Mouse (Mus musculus) kidney, postnatal 0 days (tissue): ENCODE results near the gene Zc2hc1c. TPM values are rescaled to one million over a fixed set of nuclear protein-coding genes. Genes with fewer than 3 reads are reported as not detected.
"Not testable (repeated sequence)": the region's sequence is repeated elsewhere in the genome, so short reads cannot be mapped to it uniquely, and the experiment has no call there.

Experiments
- ATAC-seq: fragments of 200-750 bp; cut with Nextera tagmentation; replicated peaks from 2 replicates; pipeline ENCODE4 v1.8.0; 2017; ENCODE audit warnings: low read depth, moderate number of reproducible peaks, moderate TSS enrichment, moderate library complexity; ENCODE audit not compliant: low FRiP score
- DNase-seq: peaks from one replicate; pipeline ENCODE4 v3.0.0-alpha.2; 2016; ENCODE audit warnings: low spot score
- H3K27ac ChIP-seq: fragments of 300-500 bp; sonication (generic); 2 replicates; pipeline ENCODE4 v1.5.1; 2014; ENCODE audit warnings: mild to moderate bottlenecking
- H3K27me3 ChIP-seq: fragments of 300-500 bp; sonication (generic); 2 replicates; pipeline ENCODE4 v1.6.1; 2014; ENCODE audit warnings: low read length, mixed read lengths; ENCODE audit not compliant: insufficient read depth
- H3K36me3 ChIP-seq: fragments of 300-500 bp; sonication (generic); 2 replicates; pipeline ENCODE4 v1.6.1; 2014; ENCODE audit warnings: low read length, mixed read lengths; ENCODE audit not compliant: insufficient read depth
- H3K4me1 ChIP-seq: fragments of 300-500 bp; sonication (generic); replicated peaks from 2 replicates; pipeline ENCODE4 v1.6.1; 2014; ENCODE audit warnings: antibody characterized with exemption, low read length, mixed read lengths; ENCODE audit not compliant: insufficient read depth
- H3K4me2 ChIP-seq: fragments of 300-500 bp; sonication (generic); 2 replicates; pipeline ENCODE4 v1.6.1; 2014; ENCODE audit warnings: mild to moderate bottlenecking, low read length, moderate library complexity, mixed read lengths
- H3K4me3 ChIP-seq: fragments of 300-500 bp; sonication (generic); replicated peaks from 2 replicates; pipeline ENCODE4 v1.5.1; 2014; ENCODE audit warnings: low read depth, low read length
- H3K9ac ChIP-seq: fragments of 300-500 bp; sonication (generic); 2 replicates; pipeline ENCODE4 v1.6.1; 2014; ENCODE audit warnings: low read depth, low read length
- H3K9me3 ChIP-seq: fragments of 300-500 bp; sonication (generic); replicated peaks from 2 replicates; pipeline ENCODE4 v1.6.1; 2016; ENCODE audit warnings: low read length, inconsistent platforms, mixed read lengths
- CTCF ChIP-seq: IDR thresholded peaks from 2 replicates; pipeline ENCODE4 v1.5.1; 2016; ENCODE audit warnings: antibody characterized with exemption, low read depth, mild to moderate bottlenecking, moderate library complexity
- WGBS: fragments of 180-500 bp; shearing (Covaris S2); extraction: QIAGEN DNeasy Blood & Tissue Kit; methylation state at CpG from one replicate; pipeline ENCODE4 v1.1.7; 2014; 5-methylcytosine and 5-hydroxymethylcytosine counted together
- polyA plus RNA-seq: library from polyadenylated mRNA; unstranded; fragments of >200 nt; fragmentation: Nextera tagmentation; extraction: Ambion mirVana; gene quantifications from 2 replicates; pipeline ENCODE4 v1.2.1, GENCODE M21; 2015

Gene Zc2hc1c
- polyA plus RNA-seq, 1 experiment from 2014 or later: 3.5 TPM

DNA sequence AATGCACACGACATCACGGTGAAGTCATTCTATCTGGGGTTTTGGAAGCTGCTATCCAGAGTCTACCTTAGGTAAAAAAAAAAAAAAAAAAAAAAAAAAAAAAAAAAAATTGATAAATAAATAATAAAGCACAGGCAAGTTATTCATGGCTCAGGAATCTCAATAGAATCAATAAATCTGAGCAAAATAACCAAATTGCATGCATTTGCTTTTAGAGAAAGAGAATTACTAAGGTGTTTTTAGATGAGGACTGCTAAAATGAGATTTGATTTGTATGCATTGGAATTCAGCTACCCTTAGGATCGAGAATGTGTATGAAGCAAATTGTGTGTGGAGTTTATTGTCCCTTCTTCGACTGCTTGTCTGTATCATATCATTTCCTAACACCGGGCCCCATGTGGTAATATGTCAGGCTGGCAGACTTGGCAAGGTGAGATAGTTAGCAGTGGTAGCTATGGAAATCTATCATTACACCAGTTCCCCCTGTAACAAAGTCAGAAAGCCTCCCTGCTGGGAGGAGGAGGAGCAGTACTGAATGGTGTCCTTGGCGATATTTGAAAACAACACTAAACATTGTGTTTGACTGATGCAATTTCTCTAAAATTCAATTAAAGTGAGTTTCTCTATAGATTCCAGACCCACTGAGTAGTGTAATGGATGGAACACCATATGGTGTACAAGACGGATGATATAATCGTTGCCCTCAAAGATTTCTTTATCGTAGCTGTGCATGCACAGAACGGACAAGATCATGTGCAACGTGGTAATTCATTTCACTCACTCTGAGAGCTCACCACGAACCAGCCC, 7.3 kb upstream of the Zc2hc1c start:
- Histone ChIP-seq H3K4me1 (peaks cover 5% of the 10 kb centered on the region; the same call in 1 of the 2 replicates), H3K4me3 (no peak overlapping the region), H3K9me3 (no peaks in the 10 kb centered on the region), H3K36me3 (no peaks in the 10 kb centered on the region), H3K27ac (no peak overlapping the region), H3K4me2 (peak overlapping the region; percentile 94), H3K27me3 (no peaks in the 10 kb centered on the region), H3K9ac (no peak overlapping the region)
- 70% methylated on average over 12 of the region's 12 CpGs for WGBS
- ATAC-seq: no peak
- no peak for DNase-seq
- TF ChIP-seq CTCF: no peak

DNA sequence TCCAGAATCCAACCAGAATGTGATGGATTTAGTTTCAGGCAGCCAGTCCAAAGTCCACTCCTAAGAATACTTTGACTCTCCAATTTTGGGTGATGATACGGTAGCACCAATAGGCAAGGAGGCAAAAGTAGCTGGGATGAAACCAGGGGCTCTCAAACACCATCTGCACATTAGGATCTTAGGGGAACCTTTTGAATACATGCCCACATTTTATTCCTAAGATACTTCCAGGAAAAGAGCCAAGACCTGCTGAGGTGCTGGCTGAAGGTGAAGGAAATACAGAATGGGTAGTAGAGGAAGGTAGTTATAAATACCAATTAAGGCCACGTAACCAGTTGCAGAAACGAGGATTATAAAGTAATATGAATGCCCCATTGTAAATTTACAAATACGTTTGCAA, 6.6 kb upstream of the Zc2hc1c start:
- H3K27ac ChIP-seq, H3K36me3 ChIP-seq, H3K9me3 ChIP-seq, H3K4me1 ChIP-seq, H3K4me2 ChIP-seq, H3K4me3 ChIP-seq, DNase-seq, H3K9ac ChIP-seq, ATAC-seq, H3K27me3 ChIP-seq: not testable (repeated sequence)
- 94% methylated on average over 1 of the region's 4 CpGs for WGBS

DNA sequence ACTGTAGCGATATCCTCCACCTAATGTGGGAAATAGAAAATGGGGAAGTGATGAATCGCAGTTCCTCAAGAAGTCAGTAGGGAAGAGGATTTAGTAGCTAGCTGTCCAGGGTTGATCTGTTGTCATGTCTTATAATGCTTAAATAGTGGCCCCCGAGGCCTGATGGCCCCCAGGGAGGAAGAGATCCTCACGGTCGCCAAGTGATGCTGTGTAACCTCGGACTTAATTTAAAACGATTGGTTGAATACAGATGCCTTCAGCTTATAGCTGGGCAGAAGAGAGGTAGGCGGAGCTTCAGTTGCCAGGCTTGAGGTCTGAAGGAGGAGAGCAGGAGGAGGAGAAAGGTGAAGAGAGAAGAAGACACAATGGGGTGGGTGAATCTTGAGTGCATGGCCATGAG, 4.1 kb upstream of the Zc2hc1c start:
- no peaks in the 10 kb centered on the region for H3K36me3 ChIP-seq
- DNase-seq (no peak), ATAC-seq (no peak)
- no peak overlapping the region for H3K27ac ChIP-seq
- 66% methylated on average over 8 of the region's 8 CpGs for WGBS
- H3K4me3 ChIP-seq: no peak overlapping the region
- H3K9ac ChIP-seq: no peak overlapping the region
- no peaks in the 10 kb centered on the region for H3K27me3 ChIP-seq
- no peaks in the 10 kb centered on the region for H3K9me3 ChIP-seq
- H3K4me1 ChIP-seq: peaks cover 13% of the 10 kb centered on the region; the same call in 1 of the 2 replicates
- H3K4me2 ChIP-seq: no peak overlapping the region
- no peak for TF ChIP-seq CTCF

GRCm38 (mm10) chr12:85284996-85285395, 3.4 kb upstream of the Zc2hc1c start:
- Histone ChIP-seq H3K4me2 (no peak overlapping the region), H3K36me3 (no peaks in the 10 kb centered on the region), H3K4me1 (peaks cover 13% of the 10 kb centered on the region; the same call in 1 of the 2 replicates), H3K9me3 (no peaks in the 10 kb centered on the region), H3K27ac (no peak overlapping the region), H3K27me3 (no peaks in the 10 kb centered on the region), H3K4me3 (no peak overlapping the region), H3K9ac (no peak overlapping the region)
- ATAC-seq: no peak
- DNase-seq: no peak
- no peak for TF ChIP-seq CTCF
- WGBS: 90% methylated on average over 4 of the region's 4 CpGs

DNA sequence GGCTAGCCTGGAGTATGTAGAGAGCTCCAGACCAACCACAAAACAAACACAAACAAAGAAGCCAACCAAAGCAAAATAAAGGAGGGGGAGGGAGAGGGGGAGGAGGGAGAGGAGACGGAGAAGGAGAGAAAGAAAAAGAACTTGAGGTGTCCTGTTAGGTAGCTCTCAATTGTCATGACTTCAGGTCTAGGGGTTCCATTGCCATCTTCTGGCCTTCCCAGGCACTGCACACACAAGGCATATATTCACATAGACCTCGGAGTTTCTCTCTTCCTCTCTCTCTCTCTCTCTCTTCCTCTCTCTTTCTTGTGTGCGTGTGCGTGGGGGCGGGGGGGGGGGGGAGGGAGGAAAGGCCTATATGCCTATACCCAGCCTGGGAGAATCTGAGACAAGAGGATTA, 1.4 kb upstream of the Zc2hc1c start:
- Histone ChIP-seq H3K4me2 (no peak overlapping the region), H3K36me3 (no peaks in the 10 kb centered on the region), H3K9ac (no peak overlapping the region), H3K4me1 (peaks cover 15% of the 10 kb centered on the region; the same call in 1 of the 2 replicates), H3K27me3 (no peaks in the 10 kb centered on the region), H3K9me3 (no peaks in the 10 kb centered on the region), H3K4me3 (no peak overlapping the region), H3K27ac (no peak overlapping the region)
- WGBS: 29% methylated on average over 2 of the region's 5 CpGs
- ATAC-seq: no peak
- DNase-seq: peak; percentile 78
- TF ChIP-seq CTCF: peak; percentile 76

GRCm38 (mm10) chr12:85287809-85288485, 444 bp upstream of the Zc2hc1c start, which contains the start of gene Acyp1:
Gene Acyp1 (minus strand): TSS chr12:85288438.
- ATAC-seq: peak; percentile 40
- DNase-seq: no peak
- 6% methylated on average over 21 of the region's 21 CpGs for WGBS

More at GRCm38 (mm10) chr12:85287809-85288485, 444 bp upstream of the Zc2hc1c start, which contains the start of gene Acyp1:
- H3K4me2 ChIP-seq: peak within 1 kb of the TSS; percentile 86
- no peak for TF ChIP-seq CTCF
- H3K4me1 ChIP-seq: peaks cover 15% of the 10 kb centered on the region; the same call in 1 of the 2 replicates
- H3K4me3 ChIP-seq: peak within 1 kb of the TSS; percentile 44
- no peaks in the 10 kb centered on the region for H3K9me3 ChIP-seq
- peak within 1 kb of the TSS; percentile 55 for H3K9ac ChIP-seq
- no peaks in the 10 kb centered on the region for H3K27me3 ChIP-seq
- H3K27ac ChIP-seq: peak within 1 kb of the TSS; percentile 74
- H3K36me3 ChIP-seq: no peaks in the 10 kb centered on the region
